Mouse (Mus musculus) left cerebral cortex, postnatal 25 days (tissue): Measurements from ENCODE around the gene Mkrn1. TPM values are rescaled to one million over a fixed set of nuclear protein-coding genes. Genes with fewer than 3 reads are reported as not detected.
"Not testable (repeated sequence)": the region's sequence is repeated elsewhere in the genome, so short reads cannot be mapped to it uniquely, and the experiment has no call there.

Experiments
- DNase-seq, 2 experiments: peaks; one replicate each; pipeline ENCODE4 v3.0.0; 2022; ENCODE audit warnings: low spot score in 2 of 2, mixed read lengths in 1 of 2
- intact Hi-C: fragments of 180-260 bp; cut with DNase I; formaldehyde crosslinking; loops from one replicate; pipeline ENCODE4 v1.15.1; 2025
- total RNA-seq, 2 experiments: library from RNA; stranded (reverse); gene quantifications; 2 replicates each; pipeline ENCODE4 v1.2.3; 2021

Mkrn1 gene
- 100 to 1,000 TPM; 152 to 154 TPM for total RNA-seq

- intact Hi-C loops: loop anchor here (5.0 kb wide), 1 partner anchor 147 kb away; no protein-coding TSS in a partner anchor
- peak; percentile 82 to 89 for DNase-seq
These were observed at the start of gene Mkrn1 for GRCm38 (mm10) chr6:39419851-39420721. Gene Mkrn1, minus strand, starts transcription at chr6:39420462.

- DNase-seq: no peak
- intact Hi-C loops: loop anchor here (10.0 kb wide), 1 partner anchor 315 kb away; no protein-coding TSS in a partner anchor
These were observed 49.2 kb upstream of the Mkrn1 start for GRCm38 (mm10) chr6:39469427-39469826.

GRCm38 (mm10) chr6:39462621-39463538 is 42.6 kb upstream of the Mkrn1 start:
- DNase-seq: peak; percentile 82 to 87
- intact Hi-C loops: loop anchor here (1.0 to 10.0 kb wide), 3 partner anchors 99 to 322 kb away; no protein-coding TSS in a partner anchor

GRCm38 (mm10) chr6:39460040-39460439 is 39.8 kb upstream of the Mkrn1 start:
- intact Hi-C loops: loop anchor here (10.0 kb wide), 1 partner anchor 325 kb away; no protein-coding TSS in a partner anchor
- no peak for DNase-seq

- intact Hi-C loops: no loop called here
- DNase-seq: no peak
These were observed 35.3 kb upstream of the Mkrn1 start for GRCm38 (mm10) chr6:39455339-39456160.

- no peak for DNase-seq
These were observed 34.4 kb upstream of the Mkrn1 start for GRCm38 (mm10) chr6:39454616-39455015.

GRCm38 (mm10) chr6:39453564-39453963 is 33.3 kb upstream of the Mkrn1 start:
- DNase-seq: no peak
- intact Hi-C loops: no loop called here

More at GRCm38 (mm10) chr6:39454616-39455015, 34.4 kb upstream of the Mkrn1 start:
- intact Hi-C loops: no loop called here

GRCm38 (mm10) chr6:39451033-39451432 is 30.8 kb upstream of the Mkrn1 start:
- no peak for DNase-seq
- intact Hi-C loops: loop anchor here (2.0 kb wide), 1 partner anchor 34 kb away; no protein-coding TSS in a partner anchor

- intact Hi-C loops: loop anchor here (2.0 kb wide), 1 partner anchor 34 kb away; no protein-coding TSS in a partner anchor
- no peak for DNase-seq
These were observed 30.3 kb upstream of the Mkrn1 start for GRCm38 (mm10) chr6:39450580-39450979.

- intact Hi-C loops: no loop called here
- peak; percentile 16 to 89 for DNase-seq
These were observed 27.3 kb upstream of the Mkrn1 start for GRCm38 (mm10) chr6:39447429-39448185.

GRCm38 (mm10) chr6:39445801-39446572 is 25.7 kb upstream of the Mkrn1 start:
- DNase-seq: no peak
- intact Hi-C loops: no loop called here

- no peak for DNase-seq
- intact Hi-C loops: no loop called here
These were observed 22.6 kb upstream of the Mkrn1 start for GRCm38 (mm10) chr6:39442786-39443287.

GRCm38 (mm10) chr6:39440207-39440606 is 19.9 kb upstream of the Mkrn1 start:
- no peak for DNase-seq
- intact Hi-C loops: no loop called here

GRCm38 (mm10) chr6:39437519-39437918 is 17.3 kb upstream of the Mkrn1 start:
- intact Hi-C loops, DNase-seq: not testable (repeated sequence)

GRCm38 (mm10) chr6:39435875-39436274 is 15.6 kb upstream of the Mkrn1 start:
- intact Hi-C loops: no loop called here
- DNase-seq: no peak

- no peak for DNase-seq
- intact Hi-C loops: no loop called here
These were observed 14.7 kb upstream of the Mkrn1 start for GRCm38 (mm10) chr6:39434886-39435492.
